Mouse (Mus musculus): ENCODE data around the gene Kalrn. TPM values are rescaled to one million over a fixed set of nuclear protein-coding genes. Genes with fewer than 3 reads are reported as not detected.
"Not testable (repeated sequence)": the region's sequence is repeated elsewhere in the genome, so short reads cannot be mapped to it uniquely, and the experiment has no call there.

The Kalrn gene
- total RNA-seq, 2 experiments from 2014 or later = 22.6 to 24.6 TPM

DNA sequence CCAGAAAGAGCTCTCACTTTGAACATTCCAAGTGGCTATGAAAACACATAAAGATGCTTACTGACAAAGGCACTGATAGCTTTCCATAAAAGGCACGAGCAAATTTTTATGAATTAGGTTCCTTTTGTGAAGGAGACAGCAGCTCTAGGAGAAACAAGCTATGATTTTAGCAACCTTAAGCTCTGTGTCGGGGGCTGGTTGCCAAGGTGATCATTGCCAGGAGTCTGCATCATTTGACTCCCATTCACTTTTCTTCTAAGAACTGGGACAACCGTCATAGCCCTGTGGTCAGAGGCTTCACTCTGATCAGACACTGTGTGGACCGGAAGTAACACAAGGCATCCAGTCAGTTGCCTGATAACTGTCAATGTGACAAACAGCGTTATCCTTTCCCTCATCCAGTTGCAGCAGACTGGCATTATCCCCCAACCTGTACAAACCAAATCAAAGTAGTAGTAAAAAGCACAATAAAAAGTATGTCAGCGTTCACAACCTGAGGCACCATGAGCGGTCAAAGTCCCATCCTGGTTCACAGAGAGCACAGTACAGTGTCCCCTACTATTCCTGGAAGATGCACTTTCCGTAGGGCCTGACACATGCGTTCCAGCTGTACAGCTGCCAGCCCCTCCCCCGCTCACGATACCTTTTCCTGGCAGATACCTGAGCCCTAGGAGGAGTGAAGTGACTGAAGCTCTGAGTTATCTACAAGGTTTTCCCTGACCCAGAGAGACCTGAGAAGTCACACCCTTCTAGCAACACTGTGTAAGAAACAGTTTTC lies 253.1 kb downstream of the Kalrn start:
- no peak for DNase-seq (ENCODE audit: low spot score in 2 of 2)

GRCm38 (mm10) chr16:34317110-34317509 lies 256.2 kb downstream of the Kalrn start:
- DNase-seq (ENCODE audit: low spot score in 2 of 2) = no peak

- DNase-seq (ENCODE audit: low spot score in 2 of 2) = no peak
Measured at GRCm38 (mm10) chr16:34316253-34316652, 257.1 kb downstream of the Kalrn start.

DNA sequence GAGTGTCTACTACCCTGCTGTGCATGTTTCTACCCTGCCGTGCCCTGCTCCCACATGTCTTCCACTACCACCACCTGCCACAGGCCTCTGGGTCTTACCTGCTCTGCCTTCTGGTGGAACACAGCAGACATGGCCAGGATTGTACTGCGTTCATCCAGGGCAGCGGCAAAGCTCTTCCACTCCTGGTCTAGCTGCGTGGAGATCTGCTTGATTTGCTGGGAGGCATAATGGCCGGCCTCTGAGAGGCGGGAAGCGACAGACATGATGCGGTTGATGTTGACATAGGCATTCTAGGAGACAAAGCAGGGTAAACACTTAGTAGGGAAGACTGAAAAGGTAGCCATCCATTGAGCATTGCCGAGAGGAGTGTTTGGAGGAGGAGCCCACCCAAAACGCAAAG lies 259.3 kb downstream of the Kalrn start:
- DNase-seq (ENCODE audit: low spot score in 2 of 2) = no peak

DNA sequence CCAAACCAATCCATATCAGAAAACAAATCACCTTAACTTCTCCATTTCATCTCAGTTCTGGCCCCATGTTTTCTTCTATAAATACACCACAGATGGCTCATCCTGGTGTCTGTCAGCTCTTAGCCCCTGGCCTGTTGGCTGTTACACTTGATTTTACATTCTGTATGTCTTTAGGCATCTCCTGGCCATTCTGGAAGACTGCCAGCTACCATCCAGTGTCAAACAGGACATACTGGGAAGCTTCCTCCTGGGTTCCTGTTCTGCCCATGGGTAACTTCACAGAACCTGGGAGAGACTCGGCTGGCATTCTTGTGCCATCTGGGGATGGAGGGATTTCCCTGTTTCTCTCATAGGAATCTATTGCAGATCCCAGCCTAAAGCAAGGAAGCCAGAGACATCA lies 261.8 kb downstream of the Kalrn start:
- no peak for DNase-seq (ENCODE audit: low spot score in 2 of 2)

DNA sequence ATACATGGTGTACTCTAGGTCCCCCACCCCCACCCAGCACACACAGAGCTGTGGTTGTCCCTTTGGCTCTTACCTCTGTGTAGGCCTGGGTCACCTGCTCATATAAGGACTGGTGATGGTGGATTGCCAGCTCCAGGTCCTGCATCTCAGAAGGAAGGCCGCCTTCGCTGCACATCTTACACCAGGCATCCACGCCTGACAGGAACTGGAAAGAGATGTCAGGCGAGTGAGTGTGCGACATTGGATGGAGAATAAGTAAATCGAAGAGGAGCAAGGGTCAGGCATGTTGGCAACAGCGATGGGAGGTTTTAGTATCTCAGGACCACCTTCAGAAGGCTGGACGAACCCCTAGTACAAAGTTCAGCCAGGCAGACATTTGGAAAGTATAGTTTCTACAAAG lies 263.0 kb downstream of the Kalrn start:
- DNase-seq (ENCODE audit: low spot score in 2 of 2) = no peak

DNA sequence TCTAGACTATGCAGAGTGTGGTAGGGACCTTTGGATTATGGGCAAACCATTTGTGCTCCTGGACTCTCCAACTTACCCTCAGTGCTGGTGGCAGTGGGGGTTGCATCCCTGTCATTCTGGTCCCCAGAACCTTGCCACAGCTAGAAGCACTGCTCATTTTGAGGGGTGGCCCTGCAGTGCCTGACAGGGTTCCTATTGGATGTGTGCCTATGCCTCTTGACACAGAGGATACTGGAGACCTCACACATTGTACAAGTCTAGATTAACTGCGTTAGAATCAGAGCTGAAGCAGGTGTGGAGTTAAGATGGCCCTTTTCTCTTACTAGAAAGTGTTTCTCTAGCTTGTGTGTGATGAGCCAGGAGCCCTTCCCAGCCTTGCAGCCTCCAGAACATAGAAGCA lies 265.0 kb downstream of the Kalrn start:
- DNase-seq (ENCODE audit: low spot score in 2 of 2) = no peak

GRCm38 (mm10) chr16:34307458-34307857 lies 265.9 kb downstream of the Kalrn start:
- DNase-seq (ENCODE audit: low spot score in 2 of 2) = no peak

DNA sequence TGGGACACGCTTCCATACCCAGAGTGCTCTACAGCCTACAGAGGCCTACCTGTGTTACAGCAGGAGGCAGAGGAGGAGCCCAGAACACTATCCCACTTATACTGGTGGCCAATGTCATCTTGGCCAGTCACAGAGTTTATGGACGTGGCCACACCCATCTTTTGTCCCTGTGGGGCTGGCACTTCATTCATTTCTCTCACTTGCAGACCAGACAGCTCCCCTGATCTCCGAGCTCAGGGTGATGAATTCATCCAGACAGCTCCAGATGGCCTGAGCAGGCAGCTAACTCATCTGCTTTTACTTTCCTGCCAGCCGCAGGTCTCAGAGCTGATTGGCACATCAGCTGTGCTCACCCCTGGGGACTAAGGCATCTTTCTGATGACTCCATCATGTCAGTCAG lies 267.7 kb downstream of the Kalrn start:
- DNase-seq (ENCODE audit: low spot score in 2 of 2) = no peak

GRCm38 (mm10) chr16:34303818-34304217 lies 269.5 kb downstream of the Kalrn start:
- DNase-seq (ENCODE audit: low spot score in 2 of 2) = not testable (repeated sequence)

DNA sequence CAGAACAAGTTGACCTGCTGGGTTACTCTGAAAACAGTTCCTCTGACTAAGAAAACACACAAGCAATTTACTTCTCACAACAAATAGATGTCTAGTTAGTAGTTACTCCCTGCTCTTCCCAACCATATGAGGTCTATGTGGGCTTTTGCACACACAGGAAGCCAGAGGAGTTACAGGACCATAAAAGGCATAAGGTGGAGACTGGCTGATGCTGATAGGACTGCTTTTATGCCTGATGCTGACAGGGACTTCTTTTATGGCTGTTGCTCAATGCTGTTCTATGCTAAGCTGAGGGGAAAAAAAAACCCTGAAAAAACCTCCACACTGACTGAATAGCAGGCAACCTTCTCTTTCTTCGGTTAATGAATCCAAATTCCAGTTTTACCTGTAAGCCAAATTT lies 270.8 kb downstream of the Kalrn start:
- DNase-seq (ENCODE audit: low spot score in 2 of 2) = no peak

DNA sequence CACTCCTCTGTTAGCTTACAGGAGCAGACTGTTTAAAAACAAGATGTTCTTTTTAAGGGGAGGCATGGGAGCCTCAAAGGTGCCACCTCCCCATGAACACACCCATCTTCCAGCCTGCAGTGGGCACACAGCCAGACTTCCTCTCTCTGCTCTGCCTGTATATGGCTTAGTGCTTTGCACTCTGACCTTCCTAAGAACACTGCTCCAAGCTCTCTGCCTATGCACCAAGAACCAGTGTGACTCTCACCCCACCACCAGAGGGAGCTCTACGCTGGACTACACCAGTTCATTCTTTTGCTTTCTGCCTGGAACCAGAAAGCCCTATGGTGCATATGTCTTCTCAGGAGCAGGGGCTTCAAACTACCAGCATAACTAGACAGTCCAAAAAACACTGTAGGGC lies 271.3 kb downstream of the Kalrn start:
- DNase-seq (ENCODE audit: low spot score in 2 of 2) = no peak

DNA sequence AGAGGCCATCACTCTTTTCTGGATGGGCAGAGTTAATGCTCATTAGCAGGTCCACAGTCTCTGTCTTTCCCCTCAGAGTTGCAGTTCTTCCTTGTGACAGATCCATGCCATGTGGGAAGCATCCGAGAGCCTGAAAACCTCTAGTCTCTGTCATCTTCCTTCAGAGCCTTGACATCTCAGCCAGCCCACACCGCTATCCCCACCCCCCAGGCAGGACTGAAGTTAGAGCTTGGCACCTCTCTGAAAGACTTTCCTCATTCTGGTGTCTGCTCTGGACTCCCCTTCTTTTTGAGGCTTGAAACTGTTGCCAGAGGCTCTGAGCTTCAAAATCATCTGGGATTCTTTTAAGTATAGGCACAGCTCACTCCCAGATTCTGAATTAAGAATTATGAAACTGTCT lies 274.1 kb downstream of the Kalrn start:
- DNase-seq (ENCODE audit: low spot score in 2 of 2) = no peak

DNA sequence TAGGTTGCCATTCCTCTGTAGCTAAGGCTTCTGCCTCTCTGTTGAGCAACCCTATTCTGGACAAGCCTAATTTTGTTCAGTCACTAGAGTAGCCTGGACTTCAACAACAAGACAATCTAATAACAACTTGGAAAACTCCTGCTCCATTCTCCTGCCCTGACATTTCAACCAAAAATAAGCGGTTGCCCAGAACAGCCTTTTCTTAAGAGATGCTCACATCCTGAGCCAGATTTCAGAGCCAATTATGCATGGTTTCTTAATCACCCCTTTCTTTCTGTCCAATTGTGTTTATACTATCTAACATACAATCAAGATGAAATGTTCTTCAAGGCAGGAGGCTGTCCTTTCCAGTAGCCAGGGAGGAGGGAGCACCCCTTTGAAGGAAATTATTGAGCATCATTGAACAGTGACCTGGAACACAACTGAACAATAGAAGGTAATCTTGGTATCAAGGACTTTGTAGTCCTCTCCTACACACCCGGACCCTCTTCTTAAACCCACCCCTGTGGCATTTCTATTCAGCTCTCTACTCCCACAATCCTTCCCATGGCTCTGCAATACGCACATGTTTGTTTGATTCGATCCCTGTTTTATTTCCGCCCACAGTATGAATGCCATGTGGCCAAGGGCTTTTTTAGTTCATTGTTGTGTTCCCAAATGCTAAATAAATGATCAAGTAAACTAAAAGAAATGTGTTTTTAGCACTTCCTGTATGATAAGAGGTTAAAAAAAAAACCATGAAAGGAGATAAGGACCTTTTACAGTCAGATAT lies 275.2 kb downstream of the Kalrn start:
- DNase-seq (ENCODE audit: low spot score in 2 of 2) = no peak

DNA sequence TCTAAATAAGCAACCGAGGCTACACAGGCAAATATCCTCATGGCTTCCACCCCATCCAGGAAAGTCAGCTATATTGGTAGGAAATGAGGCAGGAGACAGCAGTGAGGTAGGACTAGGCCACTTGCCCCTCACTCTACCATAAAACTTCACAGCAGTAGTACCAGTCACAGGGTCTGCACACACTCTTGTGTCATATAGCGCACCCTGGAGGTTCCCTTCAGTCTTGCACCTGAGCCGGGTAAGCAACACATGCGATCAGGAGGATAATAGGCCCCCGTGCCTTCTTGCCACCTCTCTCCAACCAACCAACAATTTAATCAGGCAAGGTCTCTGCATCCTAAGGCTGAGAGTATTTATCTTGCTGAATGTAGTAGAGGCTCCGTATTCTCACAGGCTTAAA lies 278.8 kb downstream of the Kalrn start:
- no peak for DNase-seq (ENCODE audit: low spot score in 2 of 2)

DNA sequence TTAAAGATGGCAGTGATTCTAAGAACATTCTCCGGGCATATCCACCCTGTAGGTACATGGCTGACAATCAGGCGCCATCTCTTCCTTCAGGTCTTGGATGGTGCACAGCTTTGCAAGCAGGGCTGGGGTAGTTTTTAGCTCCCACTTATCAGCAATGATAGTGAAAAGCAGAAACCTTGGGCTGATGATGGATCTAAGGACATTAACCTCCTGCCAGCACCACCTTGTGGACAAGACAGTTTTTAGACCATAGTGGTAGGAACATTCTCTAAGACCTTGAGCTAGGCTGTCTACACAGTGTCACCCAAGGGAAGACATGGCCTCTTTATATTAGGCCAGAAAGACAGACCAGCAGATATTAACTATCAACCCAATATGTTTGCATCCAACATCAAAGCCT lies 279.7 kb downstream of the Kalrn start:
- DNase-seq (ENCODE audit: low spot score in 2 of 2) = no peak

- DNase-seq (ENCODE audit: low spot score in 2 of 2) = no peak
Measured at GRCm38 (mm10) chr16:34289583-34289982, 283.7 kb downstream of the Kalrn start.

- DNase-seq (ENCODE audit: low spot score in 2 of 2) = no peak
Measured at GRCm38 (mm10) chr16:34282026-34282425, 291.3 kb downstream of the Kalrn start.

DNA sequence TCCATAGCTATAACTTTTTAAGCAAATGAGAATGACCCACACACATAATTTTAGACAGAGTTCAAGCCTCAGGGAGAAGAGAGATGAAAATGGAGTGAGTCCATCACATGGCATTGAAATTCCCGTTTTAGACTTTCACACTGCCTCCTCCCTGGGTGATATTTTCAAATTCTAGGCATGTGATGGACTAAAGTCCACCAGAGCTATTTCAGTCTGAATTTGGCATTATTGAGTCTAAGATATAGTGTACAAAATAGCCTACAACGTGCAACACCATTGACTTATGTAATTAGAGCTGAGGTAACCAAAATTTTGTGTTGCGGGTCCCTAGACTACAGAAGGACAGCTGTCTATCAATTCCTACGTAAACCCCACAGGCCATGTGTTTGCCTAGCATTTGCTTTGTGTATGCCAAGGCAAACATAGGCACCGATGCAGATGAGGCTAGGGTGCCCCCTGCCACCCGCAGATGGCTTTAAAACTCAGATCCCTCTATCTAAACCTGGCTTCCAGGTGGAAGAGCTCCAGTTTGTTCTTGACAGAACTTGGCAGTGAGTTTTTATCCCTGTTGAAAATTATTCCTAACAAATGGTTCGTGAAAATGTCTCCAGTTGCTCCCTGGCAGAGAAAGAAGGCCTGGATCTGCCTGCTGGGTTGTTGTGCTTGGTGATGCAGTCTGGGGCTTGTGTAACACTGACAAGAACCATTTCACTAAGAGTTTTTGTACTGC lies 293.5 kb downstream of the Kalrn start:
- DNase-seq (ENCODE audit: low spot score in 2 of 2) = no peak

GRCm38 (mm10) chr16:34278249-34278790 lies 295.0 kb downstream of the Kalrn start:
- DNase-seq (ENCODE audit: low spot score in 2 of 2) = no peak

DNA sequence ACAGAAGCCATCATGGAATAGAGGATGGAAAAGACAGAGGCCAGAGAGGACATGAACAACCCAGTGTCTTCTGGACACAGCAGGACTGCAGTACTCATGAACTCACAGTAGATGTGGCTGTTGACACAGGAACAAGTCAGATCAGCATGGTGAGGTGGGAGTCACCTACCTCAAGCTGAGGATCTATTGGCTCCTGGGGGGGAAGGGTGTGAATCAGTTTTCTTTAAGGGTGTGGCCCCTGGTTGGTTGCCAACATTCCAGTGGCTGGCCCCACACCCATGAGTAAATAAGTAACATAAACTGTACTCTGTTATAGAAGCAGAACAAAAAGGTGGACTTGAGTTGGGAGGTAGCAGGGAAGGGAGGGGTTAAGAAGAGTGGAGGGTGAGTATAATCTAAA lies 298.7 kb downstream of the Kalrn start:
- no peak for DNase-seq (ENCODE audit: low spot score in 2 of 2)

DNA sequence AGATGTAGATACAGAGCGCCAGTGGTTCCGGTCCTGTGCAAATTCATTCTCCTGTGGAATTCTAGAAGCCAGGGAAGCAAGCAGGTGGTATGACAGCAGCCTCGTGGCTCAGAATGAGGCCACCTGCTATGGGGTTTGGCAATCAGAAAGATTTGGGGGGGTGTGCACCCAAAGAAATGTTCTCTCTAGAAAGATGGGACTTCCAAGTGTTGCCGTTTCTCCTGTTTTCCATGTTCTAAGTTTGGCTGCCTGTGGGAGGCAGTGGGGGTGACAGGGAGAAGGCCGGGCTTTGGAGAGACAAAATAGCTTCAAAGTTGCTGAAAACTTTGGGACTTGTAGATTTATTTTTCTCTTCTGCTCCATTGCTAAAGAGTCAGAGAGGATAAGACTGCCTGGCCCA lies 301.9 kb downstream of the Kalrn start:
- no peak for DNase-seq (ENCODE audit: low spot score in 2 of 2)
